Mouse (Mus musculus): ENCODE results near the gene Steap4. TPM values are rescaled to one million over a fixed set of nuclear protein-coding genes. Genes with fewer than 3 reads are reported as not detected.

Steap4 gene
- 8.4 and 8.7 TPM in 2 replicates for polyA plus RNA-seq (2012; rRNA removed)

DNA sequence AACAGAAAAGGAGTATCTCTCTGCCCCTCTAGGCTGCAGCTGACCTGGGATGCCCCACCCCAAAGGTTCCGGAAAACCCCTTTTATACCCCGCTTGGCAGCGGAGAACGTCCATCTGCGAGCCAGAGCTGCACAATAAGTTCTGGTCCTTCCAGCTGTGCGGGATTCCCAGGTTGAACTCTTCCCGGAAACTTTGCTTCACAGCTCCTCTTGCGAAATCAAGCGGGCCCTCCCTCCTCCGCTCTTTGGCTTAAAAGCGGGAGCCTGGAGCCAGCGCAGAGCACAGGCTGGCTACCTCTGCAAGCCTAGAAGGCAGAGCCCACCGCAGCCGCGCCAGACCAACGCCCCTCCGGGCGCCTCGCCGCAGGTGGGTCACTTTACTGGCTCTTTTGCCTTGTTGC is at the start of gene Steap4:
TSS of gene Steap4 (plus strand) at position 282 of the 400 bp plus-strand sequence.
- peak; percentile 51 for DNase-seq
- H3K27ac ChIP-seq (ENCODE audit: insufficient read depth, low read depth, low read length), result no peak within 1 kb of the TSS
- no peaks in the 10 kb centered on the region for H3K36me3 ChIP-seq (ENCODE audit: control insufficient read depth, insufficient read depth, low read length)
- 3% methylated on average over 20 of the region's 20 CpGs for WGBS
- H3K27me3 ChIP-seq (replicated peaks; ENCODE audit: control insufficient read depth, insufficient read depth, low read length), result no peaks in the 10 kb centered on the region; the same call in 1 of the 2 replicates
- 0 out of 2 replicates have a peak, but pooled peaks cover 2% of the 10 kb centered on the region for H3K4me1 ChIP-seq (ENCODE audit: control insufficient read depth, insufficient read depth, low read length)
- H3K4me3 ChIP-seq (ENCODE audit: insufficient read depth, low read depth, low read length), result 0 out of 2 replicates have a peak within 1 kb of the TSS, but pooled peaks have one; percentile 11
- TF ChIP-seq CTCF (conservative IDR thresholded peaks at IDR 0.05; ENCODE audit: insufficient read depth, insufficient read length, low read depth, low read length) (no peak), POLR2A (IDR thresholded peaks at IDR 0.05; ENCODE audit: low read depth, low read length) (no peak)

DNA sequence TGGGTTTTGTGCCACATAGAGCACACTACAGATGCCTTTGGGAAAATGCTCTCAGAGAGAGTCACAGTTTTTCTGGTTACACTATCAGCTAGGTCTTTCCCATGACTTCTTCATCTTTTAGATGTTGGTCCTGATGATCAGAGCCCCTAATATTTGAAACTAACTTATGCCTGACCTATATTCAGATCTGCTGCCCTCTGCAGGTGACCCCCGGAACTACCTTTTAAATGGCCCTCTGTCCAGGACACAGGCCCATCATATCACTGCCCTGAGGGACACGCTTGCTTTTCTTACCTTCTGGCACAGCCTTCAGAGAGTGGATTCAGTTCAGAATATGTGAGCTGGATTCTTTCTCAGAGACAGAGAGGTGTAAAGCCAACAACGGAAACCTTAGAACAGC is 48.3 kb upstream of the Steap4 start:
- Histone ChIP-seq H3K27ac (ENCODE audit: insufficient read depth, low read depth, low read length) (no peak overlapping the region), H3K4me1 (ENCODE audit: control insufficient read depth, insufficient read depth, low read length) (no peaks in the 10 kb centered on the region), H3K27me3 (replicated peaks; ENCODE audit: control insufficient read depth, insufficient read depth, low read length) (no peaks in the 10 kb centered on the region), H3K36me3 (ENCODE audit: control insufficient read depth, insufficient read depth, low read length) (no peaks in the 10 kb centered on the region), H3K4me3 (ENCODE audit: insufficient read depth, low read depth, low read length) (no peak overlapping the region)
- WGBS, result 71% methylated on average over 3 of the region's 3 CpGs
- DNase-seq, result no peak
- TF ChIP-seq CTCF (conservative IDR thresholded peaks at IDR 0.05; ENCODE audit: insufficient read depth, insufficient read length, low read depth, low read length) (peak; percentile 21; the same call in 1 of the 2 replicates), POLR2A (IDR thresholded peaks at IDR 0.05; ENCODE audit: low read depth, low read length) (no peak)

DNA sequence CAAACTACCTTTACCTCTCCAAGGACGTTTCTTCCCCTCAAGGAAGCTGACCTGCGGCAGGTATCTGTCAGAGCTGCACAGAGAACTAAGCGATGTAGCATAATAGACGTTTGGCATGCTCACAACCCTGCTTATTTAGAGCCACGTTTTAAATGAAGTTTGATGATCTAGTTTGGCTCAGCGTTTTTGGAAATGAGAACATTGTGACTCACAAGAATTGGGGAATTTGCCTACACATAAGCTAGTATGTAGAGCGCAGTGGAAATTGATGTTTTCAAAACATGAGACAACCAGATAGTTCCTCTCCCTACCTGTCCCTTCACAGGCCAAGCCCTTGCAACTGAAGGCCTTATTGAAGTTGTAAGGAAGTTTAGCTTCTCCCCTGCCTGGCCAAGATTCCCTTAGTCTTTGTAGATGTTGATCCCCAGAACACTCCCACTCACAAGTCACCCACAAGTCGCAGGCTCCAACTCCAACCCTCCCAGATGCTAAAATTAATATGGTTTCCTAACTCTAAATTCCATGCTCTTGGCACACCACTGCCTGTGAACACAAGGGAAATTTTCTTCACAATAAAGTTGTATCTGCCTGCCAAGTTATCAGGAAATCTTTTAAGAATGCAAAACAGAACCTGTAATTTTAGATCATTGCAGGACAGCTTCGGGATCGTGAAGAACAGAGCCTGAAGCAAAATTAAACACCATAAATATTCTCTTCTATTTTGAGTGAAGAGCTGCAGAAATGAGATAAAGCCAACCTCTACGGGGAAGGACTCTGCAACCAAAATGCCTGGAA is 42.6 kb upstream of the Steap4 start:
- TF ChIP-seq POLR2A (IDR thresholded peaks at IDR 0.05; ENCODE audit: low read depth, low read length), result no peak
- no peak for TF ChIP-seq CTCF (conservative IDR thresholded peaks at IDR 0.05; ENCODE audit: insufficient read depth, insufficient read length, low read depth, low read length)
- H3K4me1 ChIP-seq (ENCODE audit: control insufficient read depth, insufficient read depth, low read length), result no peaks in the 10 kb centered on the region
- H3K36me3 ChIP-seq (ENCODE audit: control insufficient read depth, insufficient read depth, low read length), result no peaks in the 10 kb centered on the region
- no peak overlapping the region for H3K4me3 ChIP-seq (ENCODE audit: insufficient read depth, low read depth, low read length)
- 65% methylated on average over 11 of the region's 11 CpGs for WGBS
- no peak for DNase-seq
- no peaks in the 10 kb centered on the region for H3K27me3 ChIP-seq (replicated peaks; ENCODE audit: control insufficient read depth, insufficient read depth, low read length)
- H3K27ac ChIP-seq (ENCODE audit: insufficient read depth, low read depth, low read length), result no peak overlapping the region

DNA sequence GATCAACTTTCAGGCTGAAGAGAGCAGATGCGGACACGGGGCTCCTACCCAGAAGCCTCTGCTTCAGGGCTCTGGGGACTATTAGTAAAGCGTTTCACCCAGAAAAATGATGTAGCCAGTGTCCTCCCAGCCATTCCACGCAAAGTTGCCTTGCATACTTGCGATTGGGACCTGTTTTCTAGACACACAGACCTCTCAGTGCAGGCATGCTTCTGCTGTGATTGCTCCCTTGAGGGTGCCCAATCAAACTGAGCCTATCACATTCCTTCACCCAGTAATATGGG is 42.0 kb upstream of the Steap4 start:
- TF ChIP-seq CTCF (conservative IDR thresholded peaks at IDR 0.05; ENCODE audit: insufficient read depth, insufficient read length, low read depth, low read length) (no peak), POLR2A (IDR thresholded peaks at IDR 0.05; ENCODE audit: low read depth, low read length) (no peak)
- DNase-seq, result no peak
- WGBS, result 76% methylated on average over 5 of the region's 5 CpGs
- no peaks in the 10 kb centered on the region for H3K27me3 ChIP-seq (replicated peaks; ENCODE audit: control insufficient read depth, insufficient read depth, low read length)
- no peak overlapping the region for H3K27ac ChIP-seq (ENCODE audit: insufficient read depth, low read depth, low read length)
- H3K4me3 ChIP-seq (ENCODE audit: insufficient read depth, low read depth, low read length), result no peak overlapping the region
- no peaks in the 10 kb centered on the region for H3K4me1 ChIP-seq (ENCODE audit: control insufficient read depth, insufficient read depth, low read length)
- H3K36me3 ChIP-seq (ENCODE audit: control insufficient read depth, insufficient read depth, low read length), result no peaks in the 10 kb centered on the region

DNA sequence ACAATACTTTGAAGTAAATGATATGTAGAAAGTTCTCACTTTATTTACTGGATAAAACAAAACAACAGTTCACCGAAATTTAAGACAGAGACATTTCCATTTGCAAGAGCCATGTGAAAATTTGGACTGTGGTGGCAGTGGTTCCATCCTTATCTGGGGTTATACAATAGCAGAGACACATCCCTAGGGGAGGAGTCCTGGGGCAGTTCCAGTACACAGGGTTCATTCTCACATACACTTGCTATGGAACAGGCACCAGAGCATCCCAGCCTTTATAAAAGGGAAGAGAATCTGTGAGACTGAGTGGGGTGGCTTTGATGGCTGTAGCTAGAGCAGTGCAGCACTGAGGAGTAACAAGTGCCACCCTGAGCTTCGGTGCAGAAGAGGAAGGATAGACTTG is 40.6 kb upstream of the Steap4 start:
- DNase-seq, result no peak
- no peaks in the 10 kb centered on the region for H3K4me1 ChIP-seq (ENCODE audit: control insufficient read depth, insufficient read depth, low read length)
- no peaks in the 10 kb centered on the region for H3K36me3 ChIP-seq (ENCODE audit: control insufficient read depth, insufficient read depth, low read length)
- H3K27me3 ChIP-seq (replicated peaks; ENCODE audit: control insufficient read depth, insufficient read depth, low read length), result no peaks in the 10 kb centered on the region
- H3K27ac ChIP-seq (ENCODE audit: insufficient read depth, low read depth, low read length), result no peak overlapping the region
- no peak overlapping the region for H3K4me3 ChIP-seq (ENCODE audit: insufficient read depth, low read depth, low read length)
- TF ChIP-seq POLR2A (IDR thresholded peaks at IDR 0.05; ENCODE audit: low read depth, low read length), result no peak
- no peak for TF ChIP-seq CTCF (conservative IDR thresholded peaks at IDR 0.05; ENCODE audit: insufficient read depth, insufficient read length, low read depth, low read length)
- WGBS, result 81% methylated on average over 2 of the region's 2 CpGs

DNA sequence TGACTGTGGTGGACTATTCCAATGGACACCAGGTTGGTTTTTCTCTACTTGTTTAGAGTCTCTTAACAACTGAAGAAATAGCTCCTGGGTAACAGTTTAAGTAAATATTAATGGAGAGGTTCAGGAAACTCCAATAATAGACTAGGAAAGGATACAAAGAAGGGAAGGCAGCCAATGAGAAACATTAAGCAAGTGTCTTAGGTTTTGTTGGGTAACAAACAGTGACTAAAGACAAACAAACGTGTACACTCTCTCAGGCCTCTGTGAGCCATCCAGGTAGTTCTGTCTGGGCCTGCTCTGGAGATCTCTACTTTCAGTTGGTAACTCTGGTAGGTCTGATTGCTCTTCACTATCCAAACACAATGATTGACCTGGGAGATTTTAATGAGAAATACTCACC is 37.5 kb upstream of the Steap4 start:
- H3K4me1 ChIP-seq (ENCODE audit: control insufficient read depth, insufficient read depth, low read length), result no peaks in the 10 kb centered on the region
- TF ChIP-seq POLR2A (IDR thresholded peaks at IDR 0.05; ENCODE audit: low read depth, low read length) (no peak), CTCF (conservative IDR thresholded peaks at IDR 0.05; ENCODE audit: insufficient read depth, insufficient read length, low read depth, low read length) (no peak)
- no peak overlapping the region for H3K27ac ChIP-seq (ENCODE audit: insufficient read depth, low read depth, low read length)
- no peaks in the 10 kb centered on the region for H3K27me3 ChIP-seq (replicated peaks; ENCODE audit: control insufficient read depth, insufficient read depth, low read length)
- no peak for DNase-seq
- WGBS, result 75% methylated on average over 1 of the region's 1 CpGs
- no peaks in the 10 kb centered on the region for H3K36me3 ChIP-seq (ENCODE audit: control insufficient read depth, insufficient read depth, low read length)
- no peak overlapping the region for H3K4me3 ChIP-seq (ENCODE audit: insufficient read depth, low read depth, low read length)

DNA sequence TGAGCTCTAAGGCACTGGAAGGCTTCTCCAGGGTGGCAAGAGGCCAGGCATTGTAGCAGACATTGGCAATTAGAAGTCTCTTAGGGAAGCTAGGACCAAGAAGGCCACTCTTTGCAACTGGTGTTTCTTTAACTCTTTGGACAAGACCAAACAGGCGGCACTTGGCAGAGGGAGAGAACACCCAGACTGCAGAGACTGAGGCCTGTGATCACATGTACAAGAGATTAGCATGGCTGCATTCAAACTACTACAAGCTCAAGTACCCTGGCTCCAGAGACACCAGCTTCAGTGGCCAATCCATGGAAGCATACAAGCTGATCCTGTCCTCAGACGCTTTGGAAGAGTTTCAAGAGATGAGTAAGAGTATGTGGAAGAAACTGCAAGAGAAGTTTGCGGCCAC is 36.6 kb upstream of the Steap4 start:
- no peak for TF ChIP-seq POLR2A (IDR thresholded peaks at IDR 0.05; ENCODE audit: low read depth, low read length)
- TF ChIP-seq CTCF (conservative IDR thresholded peaks at IDR 0.05; ENCODE audit: insufficient read depth, insufficient read length, low read depth, low read length), result no peak
- Histone ChIP-seq H3K36me3 (ENCODE audit: control insufficient read depth, insufficient read depth, low read length) (no peaks in the 10 kb centered on the region), H3K27me3 (replicated peaks; ENCODE audit: control insufficient read depth, insufficient read depth, low read length) (no peaks in the 10 kb centered on the region), H3K4me3 (ENCODE audit: insufficient read depth, low read depth, low read length) (no peak overlapping the region), H3K4me1 (ENCODE audit: control insufficient read depth, insufficient read depth, low read length) (no peaks in the 10 kb centered on the region), H3K27ac (ENCODE audit: insufficient read depth, low read depth, low read length) (no peak overlapping the region)
- no peak for DNase-seq
- 88% methylated on average over 3 of the region's 3 CpGs for WGBS

Measured in kidney, adult 2 months (tissue).